Mouse (Mus musculus): ENCODE measurements around the gene Hmgxb4. TPM values are rescaled to one million over a fixed set of nuclear protein-coding genes. Genes with fewer than 3 reads are reported as not detected.

Hmgxb4 gene
- polyA plus RNA-seq, 1 experiment: 46.7 TPM

DNA sequence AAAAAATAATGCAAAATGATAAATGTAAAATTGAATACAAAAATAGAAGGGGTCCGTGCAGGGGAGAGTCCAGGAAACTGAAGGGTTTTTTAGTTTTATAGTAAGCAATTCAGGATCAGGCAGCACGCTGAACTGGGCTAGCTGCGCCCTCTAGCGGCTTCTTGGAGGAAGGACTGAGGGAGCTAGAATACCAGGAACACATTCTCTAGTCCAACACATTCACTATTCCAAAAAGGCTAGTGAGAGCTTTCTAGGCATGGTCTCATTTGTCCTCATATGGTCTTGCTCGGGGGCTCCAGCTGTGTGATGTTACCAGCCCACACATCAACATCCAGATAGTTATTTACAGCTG, 12.5 kb upstream of the Hmgxb4 start:
- H3K4me1 ChIP-seq (ENCODE audit: control insufficient read depth, insufficient read depth, low read length): no peaks in the 10 kb centered on the region
- TF ChIP-seq POLR2A (IDR thresholded peaks at IDR 0.05; ENCODE audit: low read depth, low read length): no peak
- TF ChIP-seq CTCF (IDR thresholded peaks at IDR 0.05; ENCODE audit: borderline replicate concordance, insufficient read depth, low read length): peak; percentile 78
- H3K27ac ChIP-seq (ENCODE audit: insufficient read depth, low read length): no peak overlapping the region
- H3K4me3 ChIP-seq (ENCODE audit: insufficient read depth, low read length): no peak overlapping the region

DNA sequence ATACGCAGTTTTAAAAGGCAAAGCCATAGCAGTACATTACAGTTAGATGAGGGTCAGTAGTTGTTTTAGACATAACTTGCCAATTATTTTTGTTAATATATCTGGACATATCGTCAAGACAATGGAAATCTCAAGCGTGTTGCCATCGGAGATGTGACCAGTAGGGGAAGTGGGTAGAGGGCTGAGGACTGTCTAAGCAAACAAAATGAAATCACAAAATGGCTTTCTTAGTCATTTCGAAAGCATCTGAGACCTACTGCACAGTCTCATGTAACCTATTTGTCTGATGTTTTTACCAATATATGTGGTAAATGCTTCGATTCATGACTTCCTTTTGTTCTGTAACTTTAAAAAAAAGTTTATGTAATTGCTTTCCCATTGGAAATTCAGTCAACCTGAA, 11.3 kb upstream of the Hmgxb4 start:
- Histone ChIP-seq H3K4me3 (ENCODE audit: insufficient read depth, low read length) (no peak overlapping the region), H3K4me1 (ENCODE audit: control insufficient read depth, insufficient read depth, low read length) (no peaks in the 10 kb centered on the region), H3K27ac (ENCODE audit: insufficient read depth, low read length) (no peak overlapping the region)
- no peak for TF ChIP-seq POLR2A (IDR thresholded peaks at IDR 0.05; ENCODE audit: low read depth, low read length)
- TF ChIP-seq CTCF (IDR thresholded peaks at IDR 0.05; ENCODE audit: borderline replicate concordance, insufficient read depth, low read length): no peak

DNA sequence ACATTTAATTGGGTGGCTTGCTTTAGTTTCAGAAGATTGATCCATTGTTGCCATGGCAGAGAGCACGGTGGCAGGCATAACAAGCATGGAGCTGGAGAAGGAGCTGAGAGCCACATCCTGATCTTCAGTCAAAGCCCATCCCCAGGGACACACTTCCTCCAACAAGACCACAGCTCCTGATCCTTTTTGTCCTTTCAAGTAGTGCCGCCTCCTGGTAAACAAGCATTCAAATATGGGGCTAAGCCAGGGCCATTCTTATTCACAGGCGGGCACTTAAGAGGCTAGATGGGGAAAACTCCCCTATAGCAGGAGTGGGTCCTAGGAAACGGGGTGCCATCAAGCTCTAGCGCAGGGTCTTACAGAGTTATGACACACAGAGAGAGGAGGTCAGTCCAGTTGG, 5.7 kb upstream of the Hmgxb4 start:
- TF ChIP-seq POLR2A (IDR thresholded peaks at IDR 0.05; ENCODE audit: low read depth, low read length) (no peak), CTCF (IDR thresholded peaks at IDR 0.05; ENCODE audit: borderline replicate concordance, insufficient read depth, low read length) (no peak)
- no peaks in the 10 kb centered on the region for H3K4me1 ChIP-seq (ENCODE audit: control insufficient read depth, insufficient read depth, low read length)
- H3K4me3 ChIP-seq (ENCODE audit: insufficient read depth, low read length): no peak overlapping the region
- no peak overlapping the region for H3K27ac ChIP-seq (ENCODE audit: insufficient read depth, low read length)

DNA sequence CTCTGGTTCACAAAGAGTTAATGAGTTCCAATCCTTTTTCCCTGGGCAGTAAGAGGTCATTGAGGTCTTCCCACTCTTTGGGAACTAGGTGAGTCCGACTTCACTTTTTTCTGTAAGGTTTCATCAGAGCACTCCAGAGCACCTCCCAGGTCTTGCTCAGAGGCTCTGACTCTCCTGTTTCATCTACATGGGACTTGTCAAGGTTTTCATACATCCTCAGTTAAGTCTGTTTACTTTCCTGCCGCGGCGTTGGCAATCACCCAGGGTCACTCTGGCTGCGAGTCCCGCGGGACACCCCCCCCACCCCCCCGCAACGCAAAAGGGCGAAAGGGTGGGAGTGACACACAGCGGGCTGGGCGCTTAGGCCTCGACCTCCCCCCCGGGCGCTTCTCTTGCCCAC, 3.1 kb upstream of the Hmgxb4 start:
- TF ChIP-seq POLR2A (IDR thresholded peaks at IDR 0.05; ENCODE audit: low read depth, low read length) (no peak), CTCF (IDR thresholded peaks at IDR 0.05; ENCODE audit: borderline replicate concordance, insufficient read depth, low read length) (no peak)
- Histone ChIP-seq H3K4me3 (ENCODE audit: insufficient read depth, low read length) (no peak overlapping the region), H3K27ac (ENCODE audit: insufficient read depth, low read length) (no peak overlapping the region), H3K4me1 (ENCODE audit: control insufficient read depth, insufficient read depth, low read length) (peaks cover 5% of the 10 kb centered on the region; the same call in 1 of the 2 replicates)

- peak; percentile 64 for TF ChIP-seq POLR2A (IDR thresholded peaks at IDR 0.05; ENCODE audit: low read depth, low read length)
- TF ChIP-seq CTCF (IDR thresholded peaks at IDR 0.05; ENCODE audit: borderline replicate concordance, insufficient read depth, low read length): no peak
- Histone ChIP-seq H3K4me1 (ENCODE audit: control insufficient read depth, insufficient read depth, low read length) (peaks cover 5% of the 10 kb centered on the region; the same call in 1 of the 2 replicates), H3K4me3 (ENCODE audit: insufficient read depth, low read length) (peak overlapping the region; percentile 98), H3K27ac (ENCODE audit: insufficient read depth, low read length) (peak overlapping the region; percentile 25; the same call in 1 of the 2 replicates)
These were observed 607 bp downstream of the Hmgxb4 start for GRCm38 (mm10) chr8:74993475-74994451.

GRCm38 (mm10) chr8:74994540-74994939, 1.4 kb downstream of the Hmgxb4 start:
- Histone ChIP-seq H3K27ac (ENCODE audit: insufficient read depth, low read length) (no peak overlapping the region; the same call in 1 of the 2 replicates), H3K4me3 (ENCODE audit: insufficient read depth, low read length) (peak overlapping the region; percentile 98), H3K4me1 (ENCODE audit: control insufficient read depth, insufficient read depth, low read length) (peaks cover 5% of the 10 kb centered on the region; the same call in 1 of the 2 replicates)
- TF ChIP-seq CTCF (IDR thresholded peaks at IDR 0.05; ENCODE audit: borderline replicate concordance, insufficient read depth, low read length) (no peak), POLR2A (IDR thresholded peaks at IDR 0.05; ENCODE audit: low read depth, low read length) (no peak)

- H3K4me1 ChIP-seq (ENCODE audit: control insufficient read depth, insufficient read depth, low read length): no peaks in the 10 kb centered on the region
- H3K4me3 ChIP-seq (ENCODE audit: insufficient read depth, low read length): no peak overlapping the region
- H3K27ac ChIP-seq (ENCODE audit: insufficient read depth, low read length): no peak overlapping the region
- TF ChIP-seq POLR2A (IDR thresholded peaks at IDR 0.05; ENCODE audit: low read depth, low read length): no peak
- TF ChIP-seq CTCF (IDR thresholded peaks at IDR 0.05; ENCODE audit: borderline replicate concordance, insufficient read depth, low read length): no peak
These were observed 7.3 kb downstream of the Hmgxb4 start for GRCm38 (mm10) chr8:75000431-75000830.

- no peak overlapping the region for H3K4me3 ChIP-seq (ENCODE audit: insufficient read depth, low read length)
- no peaks in the 10 kb centered on the region for H3K4me1 ChIP-seq (ENCODE audit: control insufficient read depth, insufficient read depth, low read length)
- H3K27ac ChIP-seq (ENCODE audit: insufficient read depth, low read length): no peak overlapping the region
- no peak for TF ChIP-seq CTCF (IDR thresholded peaks at IDR 0.05; ENCODE audit: borderline replicate concordance, insufficient read depth, low read length)
- no peak for TF ChIP-seq POLR2A (IDR thresholded peaks at IDR 0.05; ENCODE audit: low read depth, low read length)
These were observed 15.7 kb downstream of the Hmgxb4 start for GRCm38 (mm10) chr8:75008826-75009225.

DNA sequence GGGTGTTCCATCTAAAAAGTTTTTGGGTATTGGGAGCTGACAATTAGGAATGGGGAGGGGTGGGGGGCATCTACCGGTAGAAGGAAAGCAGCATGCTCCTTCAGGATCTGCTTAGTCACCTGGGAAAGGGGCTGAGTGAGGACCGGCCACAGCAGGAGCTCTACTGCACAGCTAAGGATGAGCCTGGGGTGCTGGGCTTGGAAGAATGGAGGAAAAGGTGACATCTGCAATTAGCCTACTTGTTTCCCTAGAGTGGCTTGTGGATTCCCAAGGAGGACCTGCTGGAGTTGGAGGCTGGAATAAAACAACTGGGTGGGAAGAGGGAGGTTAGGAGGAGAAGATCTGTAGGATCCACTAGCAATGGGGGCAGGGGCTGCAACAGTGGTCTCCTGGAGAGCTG, 20.4 kb downstream of the Hmgxb4 start:
- H3K27ac ChIP-seq (ENCODE audit: insufficient read depth, low read length): no peak overlapping the region
- peaks cover 1% of the 10 kb centered on the region; the same call in 1 of the 2 replicates for H3K4me1 ChIP-seq (ENCODE audit: control insufficient read depth, insufficient read depth, low read length)
- TF ChIP-seq POLR2A (IDR thresholded peaks at IDR 0.05; ENCODE audit: low read depth, low read length) (no peak), CTCF (IDR thresholded peaks at IDR 0.05; ENCODE audit: borderline replicate concordance, insufficient read depth, low read length) (no peak)
- no peak overlapping the region for H3K4me3 ChIP-seq (ENCODE audit: insufficient read depth, low read length)

GRCm38 (mm10) chr8:75013964-75014363, 20.8 kb downstream of the Hmgxb4 start:
- no peak overlapping the region for H3K27ac ChIP-seq (ENCODE audit: insufficient read depth, low read length)
- H3K4me3 ChIP-seq (ENCODE audit: insufficient read depth, low read length): no peak overlapping the region
- H3K4me1 ChIP-seq (ENCODE audit: control insufficient read depth, insufficient read depth, low read length): peaks cover 5% of the 10 kb centered on the region
- TF ChIP-seq POLR2A (IDR thresholded peaks at IDR 0.05; ENCODE audit: low read depth, low read length): no peak
